ENCODE assay signal across 11 mouse cellular contexts in genomic region chr19:46766125-46766524, GRCm38 (mm10). TPM values are rescaled to one million over a fixed set of nuclear protein-coding genes. Genes with fewer than 3 reads are reported as not detected.
DNase-seq lines count a peak whose midpoint lies in the region; ATAC-seq and TF ChIP-seq lines count a peak whose summit lies in the region.
"Had no signal": no experiment of that assay in that cellular context is flagged by ENCODE, and none has a peak within 500 bp of the region (broad histone marks: within the 10 kb centered on the region; RNA-seq: fewer than 3 reads in every experiment).

No protein-coding gene starts in this region.

- no peaks in the 10 kb centered on the region for H3K27me3 ChIP-seq in cerebellum, adult 2 months (ENCODE audit: control insufficient read depth, insufficient read depth, low read length)
- no peaks in the 10 kb centered on the region for H3K27me3 ChIP-seq in hindbrain, embryonic 15.5 days
- H3K27me3 ChIP-seq in midbrain, embryonic 16.5 days (ENCODE audit: control insufficient read depth, insufficient read depth, low read depth, low read length) = no peaks in the 10 kb centered on the region

- H3K9me3 ChIP-seq in hindbrain, embryonic 15.5 days = no peaks in the 10 kb centered on the region
- H3K9me3 ChIP-seq in midbrain, embryonic 16.5 days (replicated peaks; ENCODE audit: control insufficient read depth, low read length, poor library complexity, severe bottlenecking) = no peaks in the 10 kb centered on the region

- H3K36me3 ChIP-seq in hindbrain, embryonic 15.5 days = no peaks in the 10 kb centered on the region
- no peaks in the 10 kb centered on the region for H3K36me3 ChIP-seq in midbrain, embryonic 16.5 days (ENCODE audit: control insufficient read depth, insufficient read depth, low read length)

- intact Hi-C loops in left cerebral cortex, adult 2 months (cut with DNase I) = loop anchor here (10.0 kb wide), 1 partner anchor 199 kb away; no protein-coding TSS in a partner anchor
- intact Hi-C loops in left cerebral cortex, postnatal 14 days (cut with DNase I) = no loop called here

- peak overlapping the region; percentile 44 for H3K4me2 ChIP-seq in hindbrain, embryonic 15.5 days
- H3K4me2 ChIP-seq in midbrain, embryonic 16.5 days (ENCODE audit: low read length) = peak overlapping the region; percentile 39
- H3K4me2 ChIP-seq: lung, embryonic 14.5 days had no signal

- H3K27ac ChIP-seq in left cerebral cortex, adult 2 months = no peak overlapping the region
- H3K27ac ChIP-seq in cerebellum, adult 2 months (ENCODE audit: insufficient read depth, low read length) = no peak overlapping the region
- H3K27ac ChIP-seq in hindbrain, embryonic 15.5 days (replicated peaks) = no peak overlapping the region
- H3K27ac ChIP-seq in midbrain, embryonic 16.5 days (ENCODE audit: low read length) = no peak overlapping the region

- 14% methylated on average over 5 of the region's 5 CpGs for WGBS in cerebellum, adult 2 months
- WGBS in hindbrain, embryonic 15.5 days = 55% methylated on average over 5 of the region's 5 CpGs
- 69% methylated on average over 5 of the region's 5 CpGs for WGBS in midbrain, embryonic 16.5 days

- H3K4me3 ChIP-seq in left cerebral cortex, adult 2 months = peak overlapping the region; percentile 29
- peak overlapping the region; percentile 45 for H3K4me3 ChIP-seq in cerebellum, adult 2 months (replicated peaks; ENCODE audit: insufficient read depth, low read depth, low read length)
- no peak overlapping the region for H3K4me3 ChIP-seq in hindbrain, embryonic 15.5 days
- H3K4me3 ChIP-seq in midbrain, embryonic 16.5 days (ENCODE audit: low read depth, low read length) = no peak overlapping the region

- no peak overlapping the region for H3K9ac ChIP-seq in hindbrain, embryonic 15.5 days
- H3K9ac ChIP-seq in midbrain, embryonic 16.5 days (ENCODE audit: low read depth, low read length) = 0 out of 2 replicates have a peak overlapping the region, but pooled peaks have one; percentile 18
- H3K9ac ChIP-seq: lung, embryonic 14.5 days had no signal

- DNase-seq in left cerebral cortex, adult 2 months (ENCODE audit: extremely low spot score in 1 of 2, low spot score in 2 of 2) = no peak
- no peak for DNase-seq in left cerebral cortex, postnatal 14 days (ENCODE audit: low spot score in 2 of 2)
- peak; percentile 48 to 68 for DNase-seq in cerebellum, adult 2 months
- no peak for DNase-seq in ovary, postnatal 36 days (ENCODE audit: low spot score)
- DNase-seq in frontal cortex, postnatal 25 days (ENCODE audit: low spot score in 2 of 2) = no peak
- no peak for DNase-seq in natural killer cell, adult 2 months (ENCODE audit: low spot score in 2 of 2)
- DNase-seq: kidney, adult 2 months; lung, embryonic 14.5 days had no signal

- no peak for TF ChIP-seq CTCF in left cerebral cortex, adult 2 months (IDR thresholded peaks at IDR 0.05)
- TF ChIP-seq CTCF in cerebellum, adult 2 months (IDR thresholded peaks at IDR 0.05; ENCODE audit: borderline replicate concordance, insufficient read depth, low read depth, low read length) = no peak

- TF ChIP-seq POLR2A in cerebellum, adult 2 months (IDR thresholded peaks at IDR 0.05; ENCODE audit: borderline replicate concordance, insufficient read depth, low read length) = no peak

- H3K4me1 ChIP-seq in cerebellum, adult 2 months (ENCODE audit: control insufficient read depth, insufficient read depth, low read length) = peaks cover 6% of the 10 kb centered on the region
- peaks cover 43% of the 10 kb centered on the region for H3K4me1 ChIP-seq in hindbrain, embryonic 15.5 days (replicated peaks)
- H3K4me1 ChIP-seq in midbrain, embryonic 16.5 days (ENCODE audit: control insufficient read depth, insufficient read depth, low read length) = peaks cover 31% of the 10 kb centered on the region

- no peak for ATAC-seq in hindbrain, embryonic 15.5 days (ENCODE audit: low FRiP score, low read depth)
- ATAC-seq in midbrain, embryonic 16.5 days = no peak
- ATAC-seq: forebrain, embryonic 16.5 days had no signal

RNA-seq across cellular contexts. Expression of gene Cnnm2, which starts 4.7 kb away (rescaled TPM):
- total RNA-seq in left cerebral cortex, adult 2 months (2021) = 10 to 100 TPM; 35.7 to 37.3 TPM
- total RNA-seq in left cerebral cortex, postnatal 14 days (2021) = 10 to 100 TPM; 35.6 to 36.1 TPM
- 31.2 and 31.4 TPM in 2 replicates for polyA plus RNA-seq in cerebellum, adult 2 months (2012; rRNA removed)
- polyA plus RNA-seq in hindbrain, embryonic 15.5 days (2015; fragmentation: Nextera tagmentation; extraction: Ambion mirVana) = 8.6 and 9.4 TPM in 2 replicates
- polyA plus RNA-seq in midbrain, embryonic 16.5 days (2015; fragmentation: Nextera tagmentation; extraction: Ambion mirVana) = 6.8 and 7.0 TPM in 2 replicates

RNA-seq across cellular contexts. Expression of gene As3mt, which starts 58.9 kb away (rescaled TPM):
- total RNA-seq in left cerebral cortex, adult 2 months (2021) = 10 to 100 TPM; 26.5 to 27.4 TPM
- 10 to 100 TPM; 16.8 to 18.4 TPM for total RNA-seq in left cerebral cortex, postnatal 14 days (2021)
- 16.5 and 16.8 TPM in 2 replicates for polyA plus RNA-seq in cerebellum, adult 2 months (2012; rRNA removed)
- polyA plus RNA-seq in hindbrain, embryonic 15.5 days (2015; fragmentation: Nextera tagmentation; extraction: Ambion mirVana) = 37.6 and 39.6 TPM in 2 replicates
- polyA plus RNA-seq in midbrain, embryonic 16.5 days (2015; fragmentation: Nextera tagmentation; extraction: Ambion mirVana) = 35.6 and 38.1 TPM in 2 replicates

Comparison
In these comparisons a context has a peak if more than half of its experiments do, and no peak if none do; other contexts are left out.
1. DNase-seq: peak in cerebellum, adult 2 months (2 of 2); none in left cerebral cortex, adult 2 months (0 of 2), left cerebral cortex, postnatal 14 days (0 of 2), ovary, postnatal 36 days (single experiment), frontal cortex, postnatal 25 days (0 of 2) and natural killer cell, adult 2 months (0 of 2).
2. H3K4me3 ChIP-seq: peak in left cerebral cortex, adult 2 months (single experiment) and cerebellum, adult 2 months (single experiment); none in hindbrain, embryonic 15.5 days (single experiment) and midbrain, embryonic 16.5 days (single experiment).